Mouse (Mus musculus) neural tube, embryonic 11.5 days (tissue): ENCODE results near the gene Smg6. TPM values are rescaled to one million over a fixed set of nuclear protein-coding genes. Genes with fewer than 3 reads are reported as not detected.

Source experiments
- ATAC-seq: fragments of 200-750 bp; cut with Nextera tagmentation; 2 replicates; pipeline ENCODE4 v1.8.0; 2017; ENCODE audit warnings: moderate number of reproducible peaks, mild to moderate bottlenecking, moderate TSS enrichment, moderate library complexity; ENCODE audit not compliant: insufficient read depth, low FRiP score, low TSS enrichment
- DNase-seq: peaks from one replicate; pipeline ENCODE4 v3.0.0-alpha.2; 2015; ENCODE audit warnings: low spot score
- H3K27ac ChIP-seq: fragments of 300-500 bp; sonication (generic); 2 replicates; pipeline ENCODE4 v1.5.1; 2014; ENCODE audit warnings: low read depth, mild to moderate bottlenecking, low read length
- H3K27me3 ChIP-seq: fragments of 300-500 bp; sonication (generic); 2 replicates; pipeline ENCODE4 v1.6.1; 2014; ENCODE audit warnings: mild to moderate bottlenecking, low read length, mixed read lengths; ENCODE audit not compliant: control insufficient read depth, insufficient read depth
- H3K36me3 ChIP-seq: fragments of 300-500 bp; sonication (generic); 2 replicates; pipeline ENCODE4 v1.6.1; 2014; ENCODE audit warnings: mild to moderate bottlenecking, low read length, moderate library complexity, mixed read lengths; ENCODE audit not compliant: control insufficient read depth, insufficient read depth
- H3K4me1 ChIP-seq: fragments of 300-500 bp; sonication (generic); 2 replicates; pipeline ENCODE4 v1.6.1; 2014; ENCODE audit warnings: low read length, mixed read lengths; ENCODE audit not compliant: control insufficient read depth, insufficient read depth
- H3K4me2 ChIP-seq: fragments of 300-500 bp; sonication (generic); 2 replicates; pipeline ENCODE4 v1.6.1; 2014; ENCODE audit warnings: low read depth, mild to moderate bottlenecking, moderate library complexity
- H3K4me3 ChIP-seq: fragments of 300-500 bp; sonication (generic); 2 replicates; pipeline ENCODE4 v1.5.1; 2014; ENCODE audit warnings: low read depth, low read length
- H3K9ac ChIP-seq: fragments of 300-500 bp; sonication (generic); 2 replicates; pipeline ENCODE4 v1.6.1; 2014; ENCODE audit warnings: mild to moderate bottlenecking, low read length
- H3K9me3 ChIP-seq: fragments of 300-500 bp; sonication (generic); 2 replicates; pipeline ENCODE4 v1.6.1; 2016; ENCODE audit warnings: low read length; ENCODE audit not compliant: control insufficient read depth
- WGBS: fragments of 180-500 bp; shearing (Covaris S2); extraction: QIAGEN DNeasy Blood & Tissue Kit; methylation state at CpG from one replicate; pipeline ENCODE4 v1.1.7; 2014; 5-methylcytosine and 5-hydroxymethylcytosine counted together
- polyA plus RNA-seq: library from polyadenylated mRNA; unstranded; fragments of >200 nt; fragmentation: Nextera tagmentation; extraction: Ambion mirVana; gene quantifications from 2 replicates; pipeline ENCODE4 v1.2.1, GENCODE M21; 2014

The Smg6 gene
- polyA plus RNA-seq, 1 experiment from 2014 or later: 17.4 TPM

- Histone ChIP-seq H3K9me3 (no peaks in the 10 kb centered on the region), H3K4me3 (peak overlapping the region; percentile 54), H3K4me2 (peak overlapping the region; percentile 71), H3K27me3 (peaks cover 80% of the 10 kb centered on the region), H3K4me1 (peaks cover 33% of the 10 kb centered on the region), H3K27ac (no peak overlapping the region), H3K36me3 (peaks cover 9% of the 10 kb centered on the region), H3K9ac (peak overlapping the region; percentile 22)
- WGBS: 4% methylated on average over 55 of the region's 55 CpGs
- ATAC-seq (no peak), DNase-seq (no peak)
These were observed 240.7 kb downstream of the Smg6 start for GRCm38 (mm10) chr11:75166193-75166842.

DNA sequence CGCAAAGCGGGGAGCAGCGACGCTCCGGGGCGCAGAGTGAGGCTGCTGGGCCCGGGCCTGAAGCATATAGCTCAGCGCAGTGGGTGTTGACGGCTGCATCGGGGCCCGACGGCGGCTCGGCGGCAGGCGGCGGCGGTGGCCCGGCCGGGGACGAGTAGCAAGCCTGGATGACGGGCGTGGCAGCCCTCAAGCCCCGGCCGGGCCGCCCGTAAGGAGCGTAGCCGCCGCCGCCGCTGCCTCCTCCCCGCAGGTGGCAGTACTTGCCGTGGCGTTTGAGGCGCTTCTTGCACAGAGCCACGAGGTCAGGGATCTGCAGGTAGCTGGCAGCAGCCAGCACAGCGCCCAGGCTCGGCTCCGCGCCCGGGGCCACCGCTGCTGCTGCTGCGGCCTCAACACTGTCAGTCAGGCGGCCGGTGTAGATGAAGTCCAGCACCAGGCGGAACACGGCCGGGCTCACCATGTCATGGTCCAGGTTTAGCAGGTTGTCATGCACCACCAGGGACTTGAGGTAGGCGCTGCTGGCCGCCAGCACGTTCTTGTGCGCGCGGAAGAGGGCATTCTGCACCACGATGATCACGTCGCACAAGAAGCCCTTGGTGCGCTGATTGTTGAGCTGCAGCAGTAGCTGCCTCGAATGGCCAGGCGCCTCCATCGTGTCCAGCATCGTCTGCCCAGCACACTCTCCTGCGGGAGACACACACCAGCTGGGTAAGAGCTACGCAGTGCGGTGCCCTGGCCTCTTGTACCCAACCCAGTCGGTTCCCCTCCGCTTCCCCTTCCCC, 241.4 kb downstream of the Smg6 start:
- Histone ChIP-seq H3K4me1 (peaks cover 34% of the 10 kb centered on the region), H3K4me2 (peak overlapping the region; percentile 71), H3K9me3 (no peaks in the 10 kb centered on the region), H3K4me3 (peak overlapping the region; percentile 54), H3K9ac (peak overlapping the region; percentile 22), H3K27me3 (peaks cover 88% of the 10 kb centered on the region), H3K27ac (no peak overlapping the region), H3K36me3 (peaks cover 9% of the 10 kb centered on the region)
- peak; percentile 48 for DNase-seq
- ATAC-seq: no peak
- 2% methylated on average over 60 of the region's 68 CpGs for WGBS

- ATAC-seq: no peak
- no peak for DNase-seq
- peak overlapping the region; percentile 54 for H3K4me3 ChIP-seq
- WGBS: 3% methylated on average over 30 of the region's 63 CpGs
- H3K4me1 ChIP-seq: peaks cover 42% of the 10 kb centered on the region
- peak overlapping the region; percentile 60 for H3K9ac ChIP-seq
- peaks cover 96% of the 10 kb centered on the region for H3K27me3 ChIP-seq
- peaks cover 6% of the 10 kb centered on the region for H3K36me3 ChIP-seq
- H3K4me2 ChIP-seq: peak overlapping the region; percentile 71
- no peaks in the 10 kb centered on the region for H3K9me3 ChIP-seq
- H3K27ac ChIP-seq: 0 out of 2 replicates have a peak overlapping the region, but pooled peaks have one; percentile 23
These were observed 242.3 kb downstream of the Smg6 start for GRCm38 (mm10) chr11:75167643-75168589.

GRCm38 (mm10) chr11:75168590-75169361, 243.2 kb downstream of the Smg6 start:
- H3K4me2 ChIP-seq: peak overlapping the region; percentile 71
- no peaks in the 10 kb centered on the region for H3K36me3 ChIP-seq
- H3K9ac ChIP-seq: peak overlapping the region; percentile 60
- WGBS: under 1% methylated on average over 61 of the region's 83 CpGs
- peak; percentile 88 for DNase-seq
- peaks cover 47% of the 10 kb centered on the region for H3K4me1 ChIP-seq
- ATAC-seq: no peak
- no peaks in the 10 kb centered on the region for H3K9me3 ChIP-seq
- peaks cover 94% of the 10 kb centered on the region for H3K27me3 ChIP-seq
- peak overlapping the region; percentile 54 for H3K4me3 ChIP-seq
- 0 out of 2 replicates have a peak overlapping the region, but pooled peaks have one; percentile 23 for H3K27ac ChIP-seq

- 7% methylated on average over 23 of the region's 23 CpGs for WGBS
- Histone ChIP-seq H3K27ac (0 out of 2 replicates have a peak within 1 kb of the TSS, but pooled peaks have one; percentile 23), H3K36me3 (no peaks in the 10 kb centered on the region), H3K4me2 (peak within 1 kb of the TSS; percentile 77), H3K9ac (peak within 1 kb of the TSS; percentile 60), H3K9me3 (no peaks in the 10 kb centered on the region), H3K4me1 (peaks cover 49% of the 10 kb centered on the region), H3K4me3 (peak within 1 kb of the TSS; percentile 54), H3K27me3 (peaks cover 87% of the 10 kb centered on the region)
- ATAC-seq (no peak), DNase-seq (peak; percentile 44)
These were observed 243.9 kb downstream of the Smg6 start, which contains the start of gene Hic1 for GRCm38 (mm10) chr11:75169405-75170080. Hic1 (minus strand) TSS chr11:75169519.

DNA sequence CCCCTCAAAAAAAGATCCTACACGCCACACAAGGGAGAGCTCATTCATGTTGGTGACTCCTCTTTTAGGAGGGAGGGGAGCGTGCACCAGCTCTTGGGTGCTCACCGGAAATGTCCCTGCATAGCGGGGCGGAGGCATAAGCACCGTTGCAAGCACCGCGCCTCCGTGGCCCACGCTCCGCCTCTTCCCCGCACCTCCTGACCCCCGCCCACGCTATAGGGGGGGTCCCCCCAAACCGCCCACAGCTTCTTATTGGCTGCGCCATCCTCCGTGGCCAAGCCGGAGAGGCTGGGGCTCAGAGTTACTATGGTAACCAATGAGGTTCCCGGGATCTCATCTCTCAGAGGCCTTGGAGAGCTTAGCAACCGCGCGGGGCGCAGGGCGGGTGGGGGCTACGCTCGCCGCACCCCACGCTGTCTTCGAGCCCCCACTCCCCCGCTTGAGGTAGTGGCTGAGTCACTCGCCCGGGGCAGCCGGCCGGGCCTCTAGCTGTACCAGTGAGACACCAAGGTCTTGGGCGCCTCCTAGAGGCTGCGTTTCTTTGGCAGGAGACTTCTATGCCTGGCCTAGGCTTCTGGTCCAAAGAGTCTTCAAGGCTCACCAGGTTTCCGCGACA, 244.6 kb downstream of the Smg6 start:
- H3K27me3 ChIP-seq: peaks cover 80% of the 10 kb centered on the region
- 0% methylated on average over 38 of the region's 38 CpGs for WGBS

GRCm38 (mm10) chr11:75171186-75171865, 245.7 kb downstream of the Smg6 start:
- no peak overlapping the region for H3K9ac ChIP-seq
- H3K4me3 ChIP-seq: no peak overlapping the region
- WGBS: 7% methylated on average over 17 of the region's 17 CpGs
- peaks cover 69% of the 10 kb centered on the region for H3K27me3 ChIP-seq
- ATAC-seq (no peak), DNase-seq (peak; percentile 12)
- peaks cover 41% of the 10 kb centered on the region for H3K4me1 ChIP-seq
- H3K4me2 ChIP-seq: no peak overlapping the region; the same call in 1 of the 2 replicates
- no peak overlapping the region for H3K27ac ChIP-seq
- no peaks in the 10 kb centered on the region for H3K36me3 ChIP-seq
- H3K9me3 ChIP-seq: no peaks in the 10 kb centered on the region

More for the DNA sequence above, 244.6 kb downstream of the Smg6 start:
- ATAC-seq (peak; percentile 18; the same call in 1 of the 2 replicates), DNase-seq (peak; percentile 91)
- peak overlapping the region; percentile 36 for H3K4me3 ChIP-seq
- peak overlapping the region; percentile 77 for H3K4me2 ChIP-seq
- no peaks in the 10 kb centered on the region for H3K36me3 ChIP-seq
- peaks cover 49% of the 10 kb centered on the region for H3K4me1 ChIP-seq
- H3K9ac ChIP-seq: peak overlapping the region; percentile 22; the same call in 1 of the 2 replicates
- H3K27ac ChIP-seq: no peak overlapping the region
- no peaks in the 10 kb centered on the region for H3K9me3 ChIP-seq
